Mouse (Mus musculus) left cerebral cortex, adult 2 months (tissue): ENCODE data around the gene Ppp1r10. TPM values are rescaled to one million over a fixed set of nuclear protein-coding genes. Genes with fewer than 3 reads are reported as not detected.

Experiments
- DNase-seq, 2 experiments: peaks; one replicate each; pipeline ENCODE4 v3.0.0; 2021 to 2022; ENCODE audit warnings: low spot score in 2 of 2, mixed read lengths in 1 of 2; ENCODE audit errors: extremely low spot score in 1 of 2
- H3K27ac ChIP-seq: fragments of 200-600 bp; 2 replicates; pipeline ENCODE4 v1.8.1; 2022
- H3K4me3 ChIP-seq: fragments of 200-600 bp; 2 replicates; pipeline ENCODE4 v1.8.1; 2022
- CTCF ChIP-seq: fragments of 200-600 bp; IDR thresholded peaks from 2 replicates; pipeline ENCODE4 v1.8.1; 2022; ENCODE audit warnings: antibody characterized with exemption, mild to moderate bottlenecking, moderate library complexity
- intact Hi-C: fragments of 180-260 bp; cut with DNase I; formaldehyde crosslinking; loops from one replicate; pipeline ENCODE4 v1.15.1; 2025
- long read RNA-seq, 2 experiments: library from polyadenylated mRNA; stranded (forward); transcript quantifications; one replicate each; pipeline ENCODE4 v2.0.0; 2021; ENCODE audit warnings: borderline mapping rate in 2 of 2
- total RNA-seq, 2 experiments: library from RNA; stranded (reverse); gene quantifications; 2 replicates each; pipeline ENCODE4 v1.2.3; 2021

Ppp1r10 gene
- total RNA-seq, result 10 to 100 TPM; 68.8 to 70.6 TPM
- long read RNA-seq, experiment 1, full-length matches to known transcripts, result 6 of 83 reads
- long read RNA-seq, experiment 1, partial matches to known transcripts, result 24 of 83 reads
- long read RNA-seq, experiment 1, other reads (novel, unspliced or antisense), result 53 of 83 reads
- long read RNA-seq, experiment 2, full-length matches to known transcripts, result 3 of 63 reads
- long read RNA-seq, experiment 2, partial matches to known transcripts, result 21 of 63 reads
- long read RNA-seq, experiment 2, other reads (novel, unspliced or antisense), result 39 of 63 reads

DNA sequence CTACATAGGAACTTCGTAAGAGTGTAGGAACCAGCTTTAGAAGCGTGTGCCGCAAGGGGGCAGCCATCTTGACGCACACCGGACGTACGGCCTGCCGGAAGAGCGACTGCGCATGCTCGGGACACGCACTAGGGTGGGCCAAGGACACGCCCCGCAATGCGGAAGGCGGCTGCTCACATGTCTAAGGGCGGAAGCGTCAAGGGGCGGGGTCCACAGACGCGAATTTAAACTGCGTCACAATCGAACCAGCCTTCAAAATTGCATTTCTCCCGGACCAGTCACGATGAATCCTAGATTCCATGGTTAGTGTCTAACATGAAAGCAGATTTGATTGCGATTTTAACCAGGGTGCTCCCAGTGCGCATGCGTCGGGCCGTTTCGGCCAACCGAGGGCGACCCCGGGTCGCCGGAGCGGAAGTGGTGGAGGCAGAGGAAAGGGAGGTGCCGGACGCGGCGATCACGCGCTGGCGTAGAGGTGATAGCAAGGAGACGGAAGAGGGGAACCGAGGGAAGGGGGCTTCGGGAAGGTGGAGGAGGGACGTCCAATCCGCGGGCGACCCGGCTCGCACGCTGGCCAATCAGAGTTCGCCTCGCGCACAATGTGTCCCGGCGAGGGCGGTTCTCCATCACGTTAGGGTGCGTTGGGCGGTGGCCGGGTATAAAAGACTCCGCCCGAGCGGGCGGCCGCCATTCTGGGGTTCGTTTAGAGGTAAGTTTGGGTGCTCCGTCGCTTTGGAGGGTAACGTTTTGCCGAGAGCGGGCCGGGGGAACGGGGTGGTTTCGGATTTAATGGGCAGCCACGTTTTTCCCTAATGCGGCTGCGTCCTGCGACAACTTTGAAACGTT, at the start of gene Ppp1r10, which contains the start of gene Mrps18b:
Gene Ppp1r10, plus strand, starts transcription at position 138 of the 846 bp plus-strand sequence.
Gene Mrps18b, minus strand, starts transcription at position 93 of the 846 bp plus-strand sequence.
- Histone ChIP-seq H3K27ac (peak within 1 kb of the TSS; percentile 100), H3K4me3 (peak within 1 kb of the TSS; percentile 75)
- TF ChIP-seq CTCF, result peak; percentile 69
- peak; percentile 98 to 100 for DNase-seq
- intact Hi-C loops, result loop anchor here (5.0 kb wide), 1 partner anchor 79 kb away; the partner anchor contains the start of gene Tubb5

DNA sequence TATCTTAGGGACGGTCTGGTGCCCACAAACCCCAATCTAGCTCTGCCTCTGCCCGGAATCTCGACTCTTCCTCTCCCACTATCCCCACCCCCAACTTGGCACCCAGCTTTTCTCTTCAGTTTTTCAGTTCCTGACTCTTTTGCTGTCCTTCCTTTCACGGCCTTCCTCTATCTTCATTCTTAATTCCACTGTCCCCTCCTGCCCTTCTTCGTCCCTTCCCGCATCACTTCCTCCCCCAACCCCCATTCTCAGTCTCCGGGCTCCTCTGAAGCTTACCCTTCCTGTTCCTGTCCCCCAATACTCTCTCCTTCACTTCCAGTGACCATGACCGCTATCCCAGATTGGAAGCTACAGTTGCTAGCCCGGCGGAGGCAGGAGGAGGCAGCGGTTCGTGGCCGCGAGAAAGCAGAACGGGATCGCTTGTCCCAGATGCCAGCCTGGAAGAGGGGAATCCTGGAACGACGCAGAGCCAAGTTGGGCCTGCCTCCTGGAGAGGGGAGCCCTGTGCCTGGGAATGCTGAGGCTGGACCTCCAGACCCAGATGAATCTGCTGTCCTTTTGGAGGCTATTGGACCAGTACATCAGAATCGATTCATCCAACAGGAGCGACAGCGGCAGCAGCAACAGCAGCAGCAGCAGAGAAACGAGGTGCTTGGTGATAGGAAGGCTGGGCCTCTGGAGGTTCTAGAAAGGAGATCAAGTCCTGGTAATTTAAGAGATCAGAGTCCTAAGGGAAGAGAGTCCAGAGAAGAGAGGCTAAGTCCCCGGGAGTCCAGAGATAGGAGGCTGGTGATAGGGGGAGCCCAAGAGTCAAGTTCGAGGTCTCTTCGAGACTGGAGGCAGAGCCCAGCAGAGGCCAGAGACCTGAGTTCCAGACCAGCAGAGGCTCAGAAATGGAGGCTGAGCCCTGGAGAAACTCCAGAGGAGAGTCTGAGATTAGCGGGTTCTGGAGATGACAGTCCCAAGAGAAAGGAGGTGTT, 49.0 kb upstream of the Ppp1r10 start:
- peak; percentile 31 for TF ChIP-seq CTCF
- peak overlapping the region; percentile 71 for H3K4me3 ChIP-seq
- intact Hi-C loops, result no loop called here
- DNase-seq, result no peak
- peak overlapping the region; percentile 87 for H3K27ac ChIP-seq

DNA sequence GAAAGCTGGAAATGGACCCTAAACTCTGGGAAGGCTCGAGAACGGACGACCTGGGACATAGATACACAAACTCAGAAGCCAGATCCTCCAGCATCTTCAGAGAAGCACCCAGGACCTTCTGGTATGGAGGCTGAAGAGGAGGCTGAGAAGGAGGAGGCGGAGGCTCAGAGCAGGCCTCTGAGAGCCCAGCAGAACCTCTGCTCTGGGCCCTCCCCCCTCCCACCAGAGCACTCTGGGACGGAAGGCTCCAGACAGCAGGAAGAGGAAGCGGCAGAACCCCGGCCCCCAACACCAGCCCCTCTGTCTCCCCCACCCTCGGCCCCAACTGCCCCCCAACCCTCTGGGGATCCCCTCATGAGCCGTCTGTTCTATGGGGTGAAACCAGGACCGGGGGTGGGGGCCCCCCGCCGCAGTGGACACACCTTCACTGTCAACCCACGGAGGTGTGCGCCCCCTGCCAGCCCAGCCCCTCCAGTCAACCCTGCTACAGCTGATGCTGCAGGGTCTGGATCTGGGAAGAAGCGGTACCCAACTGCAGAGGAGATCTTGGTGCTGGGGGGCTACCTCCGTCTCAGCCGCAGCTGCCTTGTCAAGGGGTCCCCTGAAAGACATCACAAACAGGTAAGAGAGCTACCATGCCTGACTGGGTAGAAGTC, 47.9 kb upstream of the Ppp1r10 start:
- peak overlapping the region; percentile 76 for H3K27ac ChIP-seq
- TF ChIP-seq CTCF, result no peak
- intact Hi-C loops, result no loop called here
- peak overlapping the region; percentile 71 for H3K4me3 ChIP-seq
- DNase-seq, result no peak

DNA sequence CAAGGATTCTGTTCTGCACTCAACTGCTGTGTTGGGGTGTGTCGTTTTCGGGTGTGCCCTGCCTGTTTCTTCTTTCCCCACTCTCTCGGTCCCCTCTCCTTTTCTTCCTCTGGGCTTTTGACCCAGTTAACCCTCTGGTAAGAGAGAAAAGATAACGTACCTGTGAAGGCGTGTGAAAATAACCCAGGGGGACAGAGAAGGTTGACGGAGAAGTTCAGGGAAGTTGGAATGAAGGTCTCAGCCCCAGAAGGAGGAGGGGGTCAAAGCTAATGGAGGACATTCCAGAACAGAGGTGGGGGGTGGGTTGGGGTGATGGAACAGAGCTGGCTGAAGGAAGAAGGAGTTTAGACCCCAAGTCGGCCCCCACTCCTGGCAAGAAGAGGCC, 47.3 kb upstream of the Ppp1r10 start:
- no peak for DNase-seq
- intact Hi-C loops, result no loop called here
- H3K4me3 ChIP-seq, result peak overlapping the region; percentile 71
- TF ChIP-seq CTCF, result no peak
- H3K27ac ChIP-seq, result peak overlapping the region; percentile 76

DNA sequence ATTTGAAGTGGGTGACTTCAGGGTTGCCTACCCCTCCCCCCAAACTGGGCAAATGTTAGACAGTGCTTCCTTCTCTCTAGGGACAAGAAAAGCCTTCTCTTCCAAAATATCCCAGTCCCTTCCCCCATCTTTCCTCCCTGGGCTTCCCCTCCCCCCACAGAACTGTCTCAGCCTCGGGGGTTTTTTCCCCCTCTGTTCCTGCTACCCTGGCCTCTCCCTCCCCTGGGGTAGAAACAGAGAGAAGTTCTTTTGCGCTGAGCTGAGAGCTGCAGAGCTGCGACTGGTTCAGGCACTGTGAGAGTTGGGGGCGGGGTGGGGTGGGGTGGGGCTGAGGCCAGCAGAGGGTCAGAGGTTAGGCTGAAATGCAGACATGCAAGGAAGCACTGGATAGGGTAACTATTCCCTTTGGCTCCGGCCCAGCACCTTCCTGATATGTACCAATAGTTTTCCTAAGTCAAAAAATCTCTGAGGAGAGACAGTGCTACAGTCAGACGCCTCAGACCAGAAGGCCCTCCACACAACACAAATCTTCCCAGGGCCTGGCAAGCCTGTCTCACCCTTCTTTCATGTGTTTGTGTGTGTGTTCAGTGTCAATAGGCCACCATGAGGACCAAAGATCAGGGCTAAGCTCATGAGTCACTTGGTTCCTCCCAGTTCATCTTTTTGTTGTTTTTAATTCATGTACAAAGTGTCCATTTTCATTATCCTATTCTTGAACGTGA, 46.7 kb upstream of the Ppp1r10 start:
- Histone ChIP-seq H3K27ac (peak overlapping the region; percentile 76), H3K4me3 (peak overlapping the region; percentile 71)
- TF ChIP-seq CTCF, result no peak
- intact Hi-C loops, result no loop called here
- no peak for DNase-seq

DNA sequence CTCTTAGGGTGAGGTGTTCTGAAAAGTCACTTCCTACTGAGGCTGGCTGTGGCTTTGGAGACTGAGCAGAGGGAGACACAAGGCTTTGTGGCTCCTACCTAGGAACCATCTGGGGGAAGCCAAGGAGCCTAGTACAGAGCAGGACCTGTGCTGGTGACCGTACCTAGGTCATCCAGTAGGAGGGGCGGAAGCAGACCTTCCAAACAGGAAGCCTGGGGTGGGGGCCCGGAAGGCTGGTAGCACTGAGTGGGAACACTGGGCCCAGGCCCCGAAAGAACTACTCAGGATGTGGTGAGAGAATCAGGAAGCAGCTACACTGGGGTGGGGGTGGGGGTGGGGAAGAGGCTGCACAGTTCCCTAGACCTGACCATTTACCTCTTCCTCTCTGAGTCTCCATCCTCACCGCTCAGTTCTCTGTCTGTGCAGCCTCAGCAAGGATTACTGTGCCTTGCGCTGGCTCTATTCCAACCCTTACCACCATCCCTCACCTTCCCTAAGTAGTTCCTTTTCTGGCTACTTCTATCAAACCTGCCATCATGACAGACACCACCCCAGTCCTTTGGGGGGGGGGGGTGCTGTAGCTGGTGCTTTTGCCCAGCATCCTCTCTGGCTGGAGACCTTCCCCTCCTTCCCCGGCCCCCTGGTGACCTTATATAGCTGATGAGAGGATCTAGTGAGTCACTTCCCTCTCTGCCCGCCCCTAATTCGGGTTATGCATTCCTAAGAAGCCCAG, 45.9 kb upstream of the Ppp1r10 start:
- H3K4me3 ChIP-seq, result peak overlapping the region; percentile 27
- no peak; the same call in 1 of the 2 replicates for TF ChIP-seq CTCF
- H3K27ac ChIP-seq, result peak overlapping the region; percentile 76
- intact Hi-C loops, result no loop called here
- no peak for DNase-seq

DNA sequence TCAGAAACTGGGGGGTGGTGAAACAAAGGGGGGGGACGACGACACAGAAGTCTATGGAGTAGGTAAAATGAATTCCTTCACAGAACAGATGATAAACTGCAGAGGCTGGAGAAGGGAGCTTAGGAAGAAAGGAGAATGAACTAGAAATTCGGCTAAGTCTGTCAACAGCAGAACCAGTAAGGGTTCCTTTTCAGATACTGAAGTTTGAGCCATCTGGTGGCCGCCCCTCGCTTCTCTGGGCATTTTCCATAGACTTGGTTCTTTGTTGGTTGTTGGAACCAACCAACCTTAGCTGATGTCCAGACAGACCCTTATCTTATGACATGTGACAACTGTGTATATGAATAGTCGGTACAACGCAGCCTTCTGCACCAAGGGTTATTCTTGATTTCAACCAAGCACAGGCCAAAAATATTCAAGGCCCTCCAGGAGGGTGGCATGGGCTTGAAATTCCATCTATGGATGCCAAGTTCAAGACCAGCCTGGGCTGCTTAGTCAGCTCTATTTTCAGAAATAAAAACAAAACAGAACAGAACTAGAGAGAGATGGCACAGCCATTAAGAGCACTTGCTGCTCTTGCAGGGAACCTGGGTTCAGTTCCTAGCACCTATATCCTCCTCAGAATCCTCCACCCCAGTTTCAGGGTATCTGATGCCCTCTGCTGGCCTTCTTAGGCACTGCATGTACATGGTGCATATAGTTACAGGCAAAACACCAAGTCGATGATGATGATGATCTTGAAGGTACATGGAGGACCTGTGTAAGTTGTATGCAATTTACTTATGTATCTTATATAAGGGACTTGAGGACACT, 45.1 kb upstream of the Ppp1r10 start:
- intact Hi-C loops, result no loop called here
- H3K27ac ChIP-seq, result peak overlapping the region; percentile 76
- no peak overlapping the region for H3K4me3 ChIP-seq
- TF ChIP-seq CTCF, result peak; percentile 46
- DNase-seq, result no peak

DNA sequence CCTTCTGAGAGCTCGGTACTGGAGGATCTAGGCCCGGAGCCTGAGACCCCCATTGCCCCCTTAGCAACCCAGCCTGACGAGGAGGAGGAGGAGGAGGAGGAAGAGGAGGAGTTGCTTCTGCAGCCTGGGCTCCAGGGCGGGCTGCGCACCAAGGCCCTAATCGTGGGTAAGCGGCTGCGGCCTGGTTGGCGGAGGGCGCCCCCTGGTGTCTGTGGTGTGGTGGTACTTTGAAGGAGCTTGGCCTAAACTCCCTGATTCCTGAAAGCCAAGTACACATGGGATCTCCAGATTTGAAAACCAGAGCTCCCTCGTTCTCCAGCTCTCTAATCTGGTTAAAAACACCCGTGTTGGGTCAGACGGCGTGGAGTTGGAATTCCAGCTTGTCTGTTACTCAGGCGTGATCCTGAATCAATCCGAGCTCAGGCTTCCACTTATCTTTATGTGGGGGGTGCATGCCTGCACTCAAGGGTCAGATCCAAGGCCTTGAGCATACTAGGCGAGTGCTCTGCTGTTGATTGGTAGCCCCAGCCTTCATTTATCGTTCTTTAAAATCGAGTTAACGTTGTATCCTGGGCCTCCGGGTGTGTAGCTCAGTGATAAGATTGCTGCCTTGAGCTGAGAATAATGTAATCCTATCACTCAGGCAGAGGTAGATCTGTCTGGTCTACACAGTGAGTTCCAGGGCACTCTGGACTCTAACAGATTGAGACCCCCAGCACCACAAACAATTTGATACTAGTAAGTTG, 42.3 kb upstream of the Ppp1r10 start:
- Histone ChIP-seq H3K4me3 (no peak overlapping the region), H3K27ac (peak overlapping the region; percentile 1; the same call in 1 of the 2 replicates)
- intact Hi-C loops, result loop anchor here (1.0 to 2.0 kb wide), 3 partner anchors 37 to 135 kb away; no protein-coding TSS in a partner anchor
- TF ChIP-seq CTCF, result peak; percentile 96
- DNase-seq, result peak; percentile 84 to 90
